Mouse (Mus musculus) neural tube, embryonic 12.5 days (tissue): Measurements from ENCODE around the gene Gm20388. TPM values are rescaled to one million over a fixed set of nuclear protein-coding genes. Genes with fewer than 3 reads are reported as not detected.
A peak's percentile ranks its signal among the peaks of the same experiment; 100 is the strongest.

Experiments used
- ATAC-seq: fragments of 200-750 bp; cut with Nextera tagmentation; 2 replicates; pipeline ENCODE4 v1.8.0; 2017; ENCODE audit warnings: low read depth, mild to moderate bottlenecking, moderate TSS enrichment, moderate library complexity; ENCODE audit not compliant: low FRiP score
- H3K27ac ChIP-seq: fragments of 300-500 bp; sonication (generic); 2 replicates; pipeline ENCODE4 v1.5.1; 2016
- H3K27me3 ChIP-seq: fragments of 300-500 bp; sonication (generic); replicated peaks from 2 replicates; pipeline ENCODE4 v1.6.1; 2016; ENCODE audit warnings: mild to moderate bottlenecking
- H3K36me3 ChIP-seq: fragments of 300-500 bp; sonication (generic); 2 replicates; pipeline ENCODE4 v1.6.1; 2016; ENCODE audit warnings: mild to moderate bottlenecking
- H3K4me1 ChIP-seq: fragments of 300-500 bp; sonication (generic); 2 replicates; pipeline ENCODE4 v1.6.1; 2016
- H3K4me2 ChIP-seq: fragments of 300-500 bp; sonication (generic); replicated peaks from 2 replicates; pipeline ENCODE4 v1.6.1; 2016; ENCODE audit warnings: mild to moderate bottlenecking
- H3K4me3 ChIP-seq: fragments of 300-500 bp; sonication (generic); 2 replicates; pipeline ENCODE4 v1.5.1; 2016
- H3K9ac ChIP-seq: fragments of 300-500 bp; sonication (generic); 2 replicates; pipeline ENCODE4 v1.6.1; 2016; ENCODE audit warnings: mild to moderate bottlenecking
- H3K9me3 ChIP-seq: fragments of 300-500 bp; sonication (generic); 2 replicates; pipeline ENCODE4 v1.6.1; 2016; ENCODE audit warnings: mild to moderate bottlenecking
- WGBS: fragments of 180-500 bp; shearing (Covaris S2); methylation state at CpG from one replicate; pipeline ENCODE4 v1.1.7; 2016; 5-methylcytosine and 5-hydroxymethylcytosine counted together
- polyA plus RNA-seq: library from polyadenylated mRNA; unstranded; fragments of >200 nt; fragmentation: Nextera tagmentation; extraction: Ambion mirVana; gene quantifications from 2 replicates; pipeline ENCODE4 v1.2.1, GENCODE M21; 2016

Gene Gm20388
- polyA plus RNA-seq, 1 experiment from 2014 or later: not detected

DNA sequence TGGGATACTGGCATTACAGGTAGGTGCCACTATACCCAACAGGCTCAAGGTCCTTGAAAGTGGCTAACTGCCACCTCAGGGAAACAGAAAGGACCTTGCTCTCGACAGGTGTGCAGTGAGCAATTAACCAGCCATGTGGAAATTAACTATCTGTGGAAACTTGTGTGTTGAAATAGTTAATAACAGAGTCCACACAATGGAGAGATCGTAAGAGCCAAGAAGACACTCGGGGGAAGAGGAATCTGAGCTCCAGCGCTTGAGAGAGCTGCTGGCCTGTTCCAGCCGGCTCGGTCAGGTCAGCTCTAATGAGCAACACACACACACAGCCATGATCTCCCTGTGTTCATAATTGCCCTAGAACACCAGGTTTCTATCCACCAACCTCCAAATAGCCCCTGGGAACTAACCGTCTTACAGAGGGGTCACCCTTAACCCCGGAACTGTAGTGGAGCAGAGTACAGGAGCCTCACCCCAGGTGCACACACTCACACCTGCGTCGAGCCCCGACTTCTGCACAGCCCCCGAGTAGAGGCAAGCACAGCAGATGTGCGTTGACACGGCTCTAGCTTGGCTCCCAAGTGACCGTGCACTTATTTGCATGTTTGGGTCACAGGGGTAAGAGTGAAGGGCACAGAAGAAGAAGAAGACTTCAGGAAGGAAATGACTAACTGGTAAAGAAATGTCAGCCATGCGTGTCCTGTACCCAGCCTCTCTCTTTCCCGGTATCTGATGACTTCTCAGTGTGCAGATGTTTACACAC lies 814.4 kb downstream of the Gm20388 start:
- H3K4me2 ChIP-seq: no peak overlapping the region
- no peaks in the 10 kb centered on the region for H3K4me1 ChIP-seq
- H3K4me3 ChIP-seq: no peak overlapping the region
- H3K9ac ChIP-seq: no peak overlapping the region
- WGBS: 84% methylated on average over 17 of the region's 17 CpGs
- no peaks in the 10 kb centered on the region for H3K36me3 ChIP-seq
- ATAC-seq: no peak
- H3K27me3 ChIP-seq: 0 out of 2 replicates have a peak, but pooled peaks cover 2% of the 10 kb centered on the region
- no peak overlapping the region for H3K27ac ChIP-seq
- H3K9me3 ChIP-seq: no peaks in the 10 kb centered on the region

DNA sequence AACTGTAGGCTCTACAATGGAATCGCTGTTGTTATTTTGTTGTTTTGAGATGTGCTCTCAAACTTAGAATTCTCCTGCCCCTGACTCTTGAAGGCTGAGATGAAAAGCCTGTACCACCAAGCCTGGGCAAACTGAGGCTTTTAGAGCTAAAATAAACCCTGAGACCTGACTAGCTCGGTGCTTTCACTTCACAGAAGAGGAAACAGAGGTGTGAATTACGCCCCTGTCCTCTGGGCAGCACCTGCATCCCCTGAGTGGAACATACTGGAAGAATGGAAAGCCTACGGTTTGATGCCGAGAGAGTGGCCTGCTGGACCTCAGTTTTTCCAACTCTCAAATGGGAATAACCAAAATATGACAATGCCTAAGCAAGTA lies 814.9 kb downstream of the Gm20388 start:
- Histone ChIP-seq H3K27me3 (0 out of 2 replicates have a peak, but pooled peaks cover 2% of the 10 kb centered on the region), H3K4me3 (no peak overlapping the region), H3K27ac (no peak overlapping the region), H3K9ac (no peak overlapping the region), H3K9me3 (no peaks in the 10 kb centered on the region), H3K4me2 (no peak overlapping the region), H3K36me3 (no peaks in the 10 kb centered on the region), H3K4me1 (no peaks in the 10 kb centered on the region)
- WGBS: 79% methylated on average over 5 of the region's 5 CpGs
- ATAC-seq: no peak

GRCm38 (mm10) chr8:120726051-120726450 lies 815.4 kb downstream of the Gm20388 start:
- WGBS: 78% methylated on average over 5 of the region's 5 CpGs
- 0 out of 2 replicates have a peak, but pooled peaks cover 2% of the 10 kb centered on the region for H3K27me3 ChIP-seq
- H3K27ac ChIP-seq: no peak overlapping the region
- no peak overlapping the region for H3K4me3 ChIP-seq
- no peaks in the 10 kb centered on the region for H3K9me3 ChIP-seq
- no peaks in the 10 kb centered on the region for H3K4me1 ChIP-seq
- no peak overlapping the region for H3K9ac ChIP-seq
- H3K36me3 ChIP-seq: no peaks in the 10 kb centered on the region
- ATAC-seq: no peak
- no peak overlapping the region for H3K4me2 ChIP-seq

DNA sequence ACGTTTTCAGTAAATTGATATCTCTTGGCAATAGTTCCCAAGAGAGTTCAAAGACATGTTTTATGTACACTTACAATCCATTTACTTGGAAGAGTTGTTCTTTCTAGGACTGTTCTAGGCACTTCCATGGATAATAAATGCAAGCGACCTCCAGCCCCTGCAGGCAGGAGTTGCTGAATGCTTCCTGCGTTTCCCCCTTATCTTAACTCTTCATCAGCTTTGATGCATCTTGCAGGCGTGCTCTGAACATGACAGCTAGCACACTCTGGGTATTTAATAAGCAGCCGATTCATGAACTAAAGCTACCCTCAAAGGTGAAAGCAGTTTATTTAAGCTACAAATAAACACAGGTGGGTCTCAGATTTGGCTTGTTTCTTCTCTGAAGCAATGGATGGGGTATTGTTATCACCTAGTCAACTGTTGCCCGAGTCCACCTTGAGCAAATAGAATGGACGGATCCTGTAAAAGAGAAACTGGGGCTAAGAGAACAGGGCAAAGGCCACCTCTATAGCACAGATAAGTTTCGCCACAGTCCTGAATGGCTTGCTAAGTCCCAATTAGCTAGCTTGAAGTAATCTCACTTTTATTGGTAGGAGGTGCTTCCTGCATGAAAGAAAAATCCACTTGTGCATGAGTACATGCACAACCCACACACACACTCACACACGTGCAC lies 818.0 kb downstream of the Gm20388 start:
- Histone ChIP-seq H3K36me3 (no peaks in the 10 kb centered on the region), H3K9me3 (no peaks in the 10 kb centered on the region), H3K4me1 (peaks cover 4% of the 10 kb centered on the region; the same call in 1 of the 2 replicates), H3K4me2 (no peak overlapping the region), H3K9ac (no peak overlapping the region), H3K27me3 (0 out of 2 replicates have a peak, but pooled peaks cover 2% of the 10 kb centered on the region), H3K27ac (no peak overlapping the region), H3K4me3 (no peak overlapping the region)
- ATAC-seq: no peak
- WGBS: 76% methylated on average over 9 of the region's 9 CpGs

DNA sequence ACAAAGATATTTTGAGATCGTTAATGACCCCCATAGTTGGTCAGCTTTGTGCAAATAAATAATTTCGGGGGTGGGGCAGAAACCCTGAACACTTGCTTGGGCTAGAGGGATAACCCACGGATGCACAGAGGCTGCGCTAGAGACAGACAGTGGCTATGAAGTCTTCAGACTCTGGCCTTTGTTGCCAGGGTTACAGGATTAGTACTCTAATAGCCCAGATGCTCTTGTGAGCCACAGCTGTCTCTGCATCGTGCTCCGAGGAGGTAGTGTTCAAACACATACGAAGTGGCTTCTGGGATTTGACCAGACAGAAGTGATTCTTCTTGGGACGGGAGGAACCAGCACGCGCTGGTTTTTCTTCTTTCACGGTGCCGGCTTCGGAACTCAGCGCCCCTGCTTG lies 820.9 kb downstream of the Gm20388 start:
- Histone ChIP-seq H3K4me1 (peaks cover 13% of the 10 kb centered on the region), H3K9me3 (no peaks in the 10 kb centered on the region), H3K27ac (no peak overlapping the region), H3K36me3 (no peaks in the 10 kb centered on the region), H3K9ac (no peak overlapping the region), H3K4me2 (peak overlapping the region; percentile 32), H3K27me3 (peaks cover 26% of the 10 kb centered on the region), H3K4me3 (no peak overlapping the region)
- 40% methylated on average over 14 of the region's 14 CpGs for WGBS
- ATAC-seq: no peak

GRCm38 (mm10) chr8:120732068-120732467 lies 821.4 kb downstream of the Gm20388 start:
- Histone ChIP-seq H3K4me2 (no peak overlapping the region), H3K27ac (no peak overlapping the region), H3K4me3 (no peak overlapping the region), H3K27me3 (peaks cover 28% of the 10 kb centered on the region), H3K36me3 (no peaks in the 10 kb centered on the region), H3K9ac (no peak overlapping the region), H3K9me3 (no peaks in the 10 kb centered on the region), H3K4me1 (peaks cover 18% of the 10 kb centered on the region)
- ATAC-seq: no peak; the same call in 1 of the 2 replicates
- 52% methylated on average over 6 of the region's 6 CpGs for WGBS

DNA sequence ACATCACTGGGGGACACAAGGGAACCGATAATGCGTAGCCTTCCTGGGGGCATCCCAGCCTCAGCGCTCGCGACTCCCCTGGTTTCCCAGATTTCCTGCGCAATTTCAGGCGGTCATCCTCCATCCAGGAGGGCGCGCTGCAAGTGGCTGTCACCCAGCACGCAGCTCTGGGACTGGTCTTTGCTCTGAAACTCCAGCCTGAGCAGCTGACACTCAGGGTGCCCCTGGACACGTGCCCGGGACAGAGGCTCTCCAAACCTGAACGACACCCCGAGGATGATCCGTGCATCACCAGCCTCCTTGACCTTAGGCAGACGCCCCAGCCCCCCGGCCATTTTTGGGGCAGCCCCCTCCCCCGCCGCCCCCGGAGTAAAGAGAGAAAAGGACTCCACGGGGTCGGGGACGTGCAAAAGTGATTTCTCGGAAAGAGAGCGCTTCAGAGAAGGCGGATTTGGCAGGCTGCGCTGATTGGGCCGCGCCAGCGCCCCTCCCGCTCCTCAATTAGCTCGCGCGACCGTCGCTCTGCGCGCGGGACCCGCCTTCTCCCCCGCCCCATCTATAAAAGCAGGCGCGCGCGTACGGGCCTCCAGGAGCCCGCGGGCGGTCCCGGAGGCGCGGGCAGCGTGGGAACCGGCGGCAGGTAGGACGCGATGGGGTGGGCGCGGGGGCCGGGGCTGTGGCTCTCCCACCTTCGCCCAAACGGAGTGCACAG lies 825.3 kb downstream of the Gm20388 start, which contains the start of gene Irf8:
Gene Irf8 (plus strand): TSS at position 589 of the 712 bp plus-strand sequence.
- peaks cover 34% of the 10 kb centered on the region for H3K27me3 ChIP-seq
- under 1% methylated on average over 62 of the region's 62 CpGs for WGBS

GRCm38 (mm10) chr8:120736486-120736885 lies 825.8 kb downstream of the Gm20388 start:
- Histone ChIP-seq H3K27me3 (peaks cover 34% of the 10 kb centered on the region), H3K4me3 (peak overlapping the region; percentile 46), H3K9me3 (no peaks in the 10 kb centered on the region), H3K4me1 (peaks cover 18% of the 10 kb centered on the region), H3K4me2 (peak overlapping the region; percentile 96), H3K36me3 (no peaks in the 10 kb centered on the region), H3K9ac (peak overlapping the region; percentile 55), H3K27ac (no peak overlapping the region)
- ATAC-seq: peak; percentile 48
- 3% methylated on average over 11 of the region's 11 CpGs for WGBS

More for the DNA sequence above, 825.3 kb downstream of the Gm20388 start, which contains the start of gene Irf8:
- Histone ChIP-seq H3K4me2 (peak within 1 kb of the TSS; percentile 96), H3K36me3 (no peaks in the 10 kb centered on the region), H3K9me3 (no peaks in the 10 kb centered on the region), H3K4me1 (peaks cover 18% of the 10 kb centered on the region), H3K4me3 (peak within 1 kb of the TSS; percentile 46), H3K9ac (peak within 1 kb of the TSS; percentile 55), H3K27ac (no peak within 1 kb of the TSS)
- peak; percentile 85 for ATAC-seq

DNA sequence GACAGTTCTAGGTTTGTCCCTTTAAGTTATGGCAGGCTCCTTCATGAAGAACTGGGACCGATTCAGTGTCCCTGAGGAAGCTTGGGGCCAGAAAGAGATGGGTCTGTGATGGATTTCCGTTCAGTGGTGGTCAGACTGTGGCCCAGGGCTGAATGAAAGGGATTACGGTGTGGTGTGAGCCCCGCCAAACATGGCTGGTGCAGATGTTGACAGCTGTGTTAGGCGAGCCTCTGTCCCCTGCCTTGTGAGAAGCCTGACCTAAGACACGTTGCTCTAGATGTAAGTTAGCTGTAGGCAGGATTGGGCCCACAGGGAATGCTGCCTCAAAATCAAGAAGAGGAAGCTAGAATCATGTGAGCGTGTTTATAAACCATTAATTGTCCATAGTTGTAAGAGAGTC lies 826.5 kb downstream of the Gm20388 start:
- Histone ChIP-seq H3K4me1 (peaks cover 14% of the 10 kb centered on the region), H3K27me3 (peaks cover 34% of the 10 kb centered on the region), H3K4me3 (no peak overlapping the region), H3K36me3 (no peaks in the 10 kb centered on the region), H3K9ac (no peak overlapping the region), H3K4me2 (no peak overlapping the region), H3K27ac (no peak overlapping the region), H3K9me3 (no peaks in the 10 kb centered on the region)
- WGBS: 66% methylated on average over 7 of the region's 7 CpGs
- ATAC-seq: no peak

DNA sequence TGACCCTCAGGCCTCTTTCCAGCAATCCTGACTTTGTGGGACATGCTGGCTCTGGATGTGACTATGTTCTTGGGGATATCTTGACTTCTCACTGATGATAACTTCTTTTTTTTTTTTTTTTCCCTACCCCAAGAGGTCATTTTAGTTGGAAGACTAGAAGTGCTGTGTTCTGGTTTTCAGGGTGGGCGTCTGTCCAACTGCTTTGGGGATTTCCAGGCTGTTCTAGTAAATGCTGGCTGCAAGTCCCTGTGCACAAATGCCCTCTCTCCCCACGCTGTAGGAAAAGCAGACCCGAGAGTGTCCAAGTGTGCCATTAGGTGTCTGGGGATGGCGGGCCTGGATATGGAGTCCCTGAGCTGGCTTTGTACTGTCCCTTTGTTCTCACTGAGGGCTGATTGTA lies 828.1 kb downstream of the Gm20388 start:
- ATAC-seq: no peak
- H3K27me3 ChIP-seq: peaks cover 32% of the 10 kb centered on the region
- peaks cover 14% of the 10 kb centered on the region for H3K4me1 ChIP-seq
- H3K4me2 ChIP-seq: no peak overlapping the region
- H3K36me3 ChIP-seq: no peaks in the 10 kb centered on the region
- no peaks in the 10 kb centered on the region for H3K9me3 ChIP-seq
- H3K4me3 ChIP-seq: no peak overlapping the region
- H3K27ac ChIP-seq: no peak overlapping the region
- H3K9ac ChIP-seq: no peak overlapping the region
- WGBS: 68% methylated on average over 4 of the region's 4 CpGs

GRCm38 (mm10) chr8:120739526-120739925 lies 828.9 kb downstream of the Gm20388 start:
- H3K9ac ChIP-seq: no peak overlapping the region
- no peak for ATAC-seq
- whole genome bisulfite sequencing: 89% methylated on average over 15 of the region's 15 CpGs
- H3K4me2 ChIP-seq: no peak overlapping the region
- no peak overlapping the region for H3K4me3 ChIP-seq
- no peaks in the 10 kb centered on the region for H3K9me3 ChIP-seq
- H3K36me3 ChIP-seq: no peaks in the 10 kb centered on the region
- H3K27ac ChIP-seq: no peak overlapping the region
- H3K27me3 ChIP-seq: peaks cover 25% of the 10 kb centered on the region
- peaks cover 14% of the 10 kb centered on the region for H3K4me1 ChIP-seq

DNA sequence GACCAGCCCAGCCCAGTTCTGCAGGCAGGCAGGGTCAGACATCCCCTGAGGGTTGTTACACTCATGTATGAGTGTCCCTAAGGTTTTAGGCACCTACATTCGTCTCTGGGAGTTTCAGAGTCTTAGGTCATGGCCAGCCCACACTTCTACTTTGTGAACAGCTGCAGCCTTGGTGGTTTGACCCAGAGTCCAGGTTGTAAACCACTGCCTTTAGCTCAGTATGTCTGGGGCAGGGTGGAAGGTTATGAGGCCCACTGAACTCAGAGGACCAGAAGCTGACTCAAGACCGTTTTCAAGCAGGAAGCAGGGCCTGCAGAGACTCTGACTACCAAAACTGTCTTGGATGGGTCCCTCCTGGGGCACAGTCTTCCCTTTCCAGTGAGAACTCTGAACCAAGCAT lies 829.9 kb downstream of the Gm20388 start:
- Histone ChIP-seq H3K36me3 (no peaks in the 10 kb centered on the region), H3K4me2 (no peak overlapping the region), H3K27me3 (peaks cover 14% of the 10 kb centered on the region), H3K9me3 (no peaks in the 10 kb centered on the region), H3K4me1 (peaks cover 13% of the 10 kb centered on the region), H3K27ac (no peak overlapping the region), H3K4me3 (no peak overlapping the region), H3K9ac (no peak overlapping the region)
- ATAC-seq: no peak
- WGBS: 70% methylated on average over 2 of the region's 2 CpGs
